Mouse (Mus musculus) testis, adult 2 months (tissue): Measurements from ENCODE around the gene Nfic.
"Not testable (repeated sequence)": the region's sequence is repeated elsewhere in the genome, so short reads cannot be mapped to it uniquely, and the experiment has no call there.

Experiments
- CTCF ChIP-seq: fragments of 200-500 bp; IDR thresholded peaks from 2 replicates; pipeline ENCODE4 v1.5.1; 2012; ENCODE audit warnings: low read depth, mild to moderate bottlenecking, inconsistent platforms, low read length, moderate library complexity; ENCODE audit not compliant: control insufficient read depth, insufficient read depth, insufficient replicate concordance
- POLR2A ChIP-seq: fragments of 200-500 bp; IDR thresholded peaks from 2 replicates; pipeline ENCODE4 v1.6.1; 2012; ENCODE audit warnings: low read depth, mild to moderate bottlenecking, inconsistent platforms, low read length, moderate library complexity; ENCODE audit not compliant: control insufficient read depth

GRCm38 (mm10) chr10:81445516-81445915 is 9.9 kb downstream of the Nfic start:
- TF ChIP-seq CTCF, POLR2A: not testable (repeated sequence)
